Mouse (Mus musculus): ENCODE measurements around the gene Tent5c. TPM values are rescaled to one million over a fixed set of nuclear protein-coding genes. Genes with fewer than 3 reads are reported as not detected.

Tent5c gene
- polyA plus RNA-seq, 1 experiment from 2014 or later = 2.7 TPM

GRCm38 (mm10) chr3:100408351-100409043 is 80.6 kb downstream of the Tent5c start:
- H3K9me3 ChIP-seq (ENCODE audit: control insufficient read depth, low read length) = no peaks in the 10 kb centered on the region
- H3K36me3 ChIP-seq (ENCODE audit: control insufficient read depth, insufficient read depth, low read length) = no peaks in the 10 kb centered on the region
- H3K4me2 ChIP-seq (replicated peaks; ENCODE audit: low read depth, low read length) = no peak overlapping the region
- DNase-seq (ENCODE audit: low spot score) = no peak
- H3K27me3 ChIP-seq (ENCODE audit: control insufficient read depth, insufficient read depth, low read length) = no peaks in the 10 kb centered on the region
- ATAC-seq (ENCODE audit: low FRiP score) = no peak
- H3K9ac ChIP-seq (ENCODE audit: low read depth, low read length) = no peak overlapping the region
- H3K27ac ChIP-seq (ENCODE audit: low read depth, low read length) = no peak overlapping the region
- H3K4me1 ChIP-seq (replicated peaks; ENCODE audit: control insufficient read depth, insufficient read depth, low read length) = no peaks in the 10 kb centered on the region
- WGBS = 87% methylated on average over 2 of the region's 2 CpGs
- H3K4me3 ChIP-seq (ENCODE audit: low read depth, low read length) = no peak overlapping the region

GRCm38 (mm10) chr3:100402656-100403055 is 86.5 kb downstream of the Tent5c start:
- Histone ChIP-seq H3K9me3 (ENCODE audit: control insufficient read depth, low read length) (no peaks in the 10 kb centered on the region), H3K27ac (ENCODE audit: low read depth, low read length) (no peak overlapping the region), H3K9ac (ENCODE audit: low read depth, low read length) (no peak overlapping the region), H3K4me3 (ENCODE audit: low read depth, low read length) (no peak overlapping the region), H3K4me2 (replicated peaks; ENCODE audit: low read depth, low read length) (no peak overlapping the region), H3K27me3 (ENCODE audit: control insufficient read depth, insufficient read depth, low read length) (no peaks in the 10 kb centered on the region), H3K4me1 (replicated peaks; ENCODE audit: control insufficient read depth, insufficient read depth, low read length) (no peaks in the 10 kb centered on the region), H3K36me3 (ENCODE audit: control insufficient read depth, insufficient read depth, low read length) (no peaks in the 10 kb centered on the region)
- ATAC-seq (ENCODE audit: low FRiP score) (no peak), DNase-seq (ENCODE audit: low spot score) (no peak)
- WGBS = 94% methylated on average over 4 of the region's 4 CpGs

Other genes with a start within 250 kb of the Tent5c start
- 48.4 and 68.5 TPM in 2 replicates for gene Man1a2, start 196.2 kb upstream of the Tent5c start, polyA plus RNA-seq (2014; fragmentation: Nextera tagmentation; extraction: Ambion mirVana)

Data from hindbrain, embryonic 11.5 days (tissue).